Mouse (Mus musculus): ENCODE measurements around the gene Btd. TPM values are rescaled to one million over a fixed set of nuclear protein-coding genes. Genes with fewer than 3 reads are reported as not detected.
A peak's percentile ranks its signal among the peaks of the same experiment; 100 is the strongest.

The Btd gene
- total and polyA plus RNA-seq, 2 experiments = 42.3 to 103 TPM

GRCm38 (mm10) chr14:31660312-31661093 is 19.7 kb downstream of the Btd start:
- Histone ChIP-seq H3K27me3 (ENCODE audit: control insufficient read depth, insufficient read depth, low read length) (no peaks in the 10 kb centered on the region), H3K27ac (replicated peaks; ENCODE audit: insufficient read depth, low read depth, low read length) (no peak overlapping the region), H3K4me1 (ENCODE audit: control insufficient read depth, insufficient read depth, low read length) (peaks cover 12% of the 10 kb centered on the region), H3K36me3 (ENCODE audit: control insufficient read depth, insufficient read depth, low read length) (no peaks in the 10 kb centered on the region), H3K79me2 (ENCODE audit: control insufficient read depth, insufficient read depth, low read length) (peaks cover 24% of the 10 kb centered on the region), H3K4me3 (ENCODE audit: insufficient read depth, low read depth, low read length) (no peak overlapping the region), H3K9ac (ENCODE audit: low read depth, low read length) (no peak overlapping the region)
- no peak for DNase-seq (ENCODE audit: extremely low read depth, low read depth, low spot score)
- TF ChIP-seq POLR2A (IDR thresholded peaks at IDR 0.05; ENCODE audit: extremely low read depth, insufficient read depth, low read length) (no peak), CTCF (IDR thresholded peaks at IDR 0.05; ENCODE audit: low read depth, low read length) (no peak)
- 89% methylated on average over 7 of the region's 7 CpGs for WGBS

DNA sequence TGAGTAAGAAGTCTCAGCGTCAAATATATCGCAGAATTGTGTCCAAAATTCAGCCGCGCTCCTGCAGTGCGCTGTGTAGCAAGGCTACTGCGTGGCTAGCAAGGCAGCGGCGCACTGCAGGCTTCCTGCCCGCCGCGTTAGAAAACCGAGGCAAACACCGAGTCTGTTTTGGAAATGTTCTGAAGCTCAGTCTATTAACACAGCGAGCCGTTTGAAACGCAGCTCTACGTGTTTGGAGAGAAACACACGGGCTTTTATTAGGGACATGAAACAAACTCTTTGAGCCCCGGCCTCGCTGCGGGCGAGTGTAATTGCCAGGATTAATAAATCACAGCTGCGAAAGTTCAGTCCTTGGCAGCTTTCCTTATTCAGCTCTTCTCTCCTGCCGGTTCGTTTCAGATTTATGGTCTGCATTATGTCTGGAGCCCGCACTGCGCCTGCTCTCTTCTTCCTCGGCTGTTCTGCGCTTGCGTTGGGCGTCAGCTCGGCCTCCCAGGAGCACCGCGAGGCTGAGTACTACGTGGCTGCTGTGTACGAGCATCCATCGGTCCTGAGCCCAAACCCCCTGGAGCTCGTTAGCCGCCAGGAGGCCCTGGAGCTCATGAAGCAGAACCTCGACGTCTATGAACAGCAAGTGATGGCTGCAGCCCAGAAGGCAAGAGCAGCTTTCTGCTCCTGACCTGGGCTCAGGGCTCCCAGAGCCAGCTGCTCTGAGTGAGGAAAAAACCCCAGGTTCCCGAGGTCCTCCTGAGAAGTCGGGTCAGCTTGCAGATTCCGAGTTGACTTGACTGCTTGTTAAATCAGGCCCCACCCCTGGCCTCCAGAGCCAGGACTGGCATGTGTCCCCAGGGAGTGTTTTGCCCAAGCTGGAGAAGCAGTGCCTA is 21.1 kb downstream of the Btd start:
- Histone ChIP-seq H3K79me2 (ENCODE audit: control insufficient read depth, insufficient read depth, low read length) (peaks cover 18% of the 10 kb centered on the region), H3K4me3 (ENCODE audit: insufficient read depth, low read depth, low read length) (peak overlapping the region; percentile 55), H3K9ac (ENCODE audit: low read depth, low read length) (peak overlapping the region; percentile 40), H3K4me1 (ENCODE audit: control insufficient read depth, insufficient read depth, low read length) (peaks cover 12% of the 10 kb centered on the region), H3K36me3 (ENCODE audit: control insufficient read depth, insufficient read depth, low read length) (no peaks in the 10 kb centered on the region; the same call in 1 of the 2 replicates), H3K27ac (replicated peaks; ENCODE audit: insufficient read depth, low read depth, low read length) (peak overlapping the region; percentile 74), H3K27me3 (ENCODE audit: control insufficient read depth, insufficient read depth, low read length) (no peaks in the 10 kb centered on the region)
- peak; percentile 35 for TF ChIP-seq CTCF (IDR thresholded peaks at IDR 0.05; ENCODE audit: low read depth, low read length)
- no peak for TF ChIP-seq POLR2A (IDR thresholded peaks at IDR 0.05; ENCODE audit: extremely low read depth, insufficient read depth, low read length)
- WGBS = 10% methylated on average over 44 of the region's 44 CpGs
- peak; percentile 94 for DNase-seq (ENCODE audit: extremely low read depth, low read depth, low spot score)

- no peaks in the 10 kb centered on the region; the same call in 1 of the 2 replicates for H3K36me3 ChIP-seq (ENCODE audit: control insufficient read depth, insufficient read depth, low read length)
- peaks cover 12% of the 10 kb centered on the region for H3K4me1 ChIP-seq (ENCODE audit: control insufficient read depth, insufficient read depth, low read length)
- no peak for DNase-seq (ENCODE audit: extremely low read depth, low read depth, low spot score)
- H3K27me3 ChIP-seq (ENCODE audit: control insufficient read depth, insufficient read depth, low read length) = no peaks in the 10 kb centered on the region
- H3K79me2 ChIP-seq (ENCODE audit: control insufficient read depth, insufficient read depth, low read length) = peaks cover 13% of the 10 kb centered on the region
- 34% methylated on average over 9 of the region's 9 CpGs for WGBS
- H3K27ac ChIP-seq (replicated peaks; ENCODE audit: insufficient read depth, low read depth, low read length) = peak overlapping the region; percentile 18
- no peak overlapping the region for H3K9ac ChIP-seq (ENCODE audit: low read depth, low read length)
- no peak overlapping the region for H3K4me3 ChIP-seq (ENCODE audit: insufficient read depth, low read depth, low read length)
- no peak for TF ChIP-seq POLR2A (IDR thresholded peaks at IDR 0.05; ENCODE audit: extremely low read depth, insufficient read depth, low read length)
- TF ChIP-seq CTCF (IDR thresholded peaks at IDR 0.05; ENCODE audit: low read depth, low read length) = no peak
These were observed 21.9 kb downstream of the Btd start for GRCm38 (mm10) chr14:31662555-31663211.

- TF ChIP-seq POLR2A (IDR thresholded peaks at IDR 0.05; ENCODE audit: extremely low read depth, insufficient read depth, low read length) (no peak), CTCF (IDR thresholded peaks at IDR 0.05; ENCODE audit: low read depth, low read length) (no peak)
- Histone ChIP-seq H3K36me3 (ENCODE audit: control insufficient read depth, insufficient read depth, low read length) (no peaks in the 10 kb centered on the region; the same call in 1 of the 2 replicates), H3K9ac (ENCODE audit: low read depth, low read length) (no peak overlapping the region), H3K27ac (replicated peaks; ENCODE audit: insufficient read depth, low read depth, low read length) (no peak overlapping the region), H3K4me1 (ENCODE audit: control insufficient read depth, insufficient read depth, low read length) (peaks cover 12% of the 10 kb centered on the region), H3K79me2 (ENCODE audit: control insufficient read depth, insufficient read depth, low read length) (peaks cover 5% of the 10 kb centered on the region; the same call in 1 of the 2 replicates), H3K4me3 (ENCODE audit: insufficient read depth, low read depth, low read length) (no peak overlapping the region), H3K27me3 (ENCODE audit: control insufficient read depth, insufficient read depth, low read length) (no peaks in the 10 kb centered on the region)
- 83% methylated on average over 13 of the region's 13 CpGs for WGBS
- no peak for DNase-seq (ENCODE audit: extremely low read depth, low read depth, low spot score)
These were observed 22.7 kb downstream of the Btd start for GRCm38 (mm10) chr14:31663376-31664099.
